Mouse (Mus musculus) G1E (cell line): ENCODE measurements around the gene Eef1a1.

Experiments used
- CTCF ChIP-seq: IDR thresholded peaks from 2 replicates; pipeline ENCODE4 v1.5.1; 2012; ENCODE audit warnings: low read depth, low read length, inconsistent platforms, mixed read lengths
- GATA1 ChIP-seq: IDR thresholded peaks from 2 replicates; pipeline ENCODE4 v1.6.1; 2012; ENCODE audit warnings: borderline replicate concordance, low read length, inconsistent platforms, mixed read lengths
- POLR2AphosphoS5 ChIP-seq: IDR thresholded peaks from 2 replicates; pipeline ENCODE4 v1.6.1; 2012; ENCODE audit warnings: low read depth, low read length, inconsistent platforms; ENCODE audit not compliant: insufficient replicate concordance
- TAL1 ChIP-seq: conservative IDR thresholded peaks from 2 replicates; pipeline ENCODE4 v1.6.1; 2012; ENCODE audit warnings: low read depth, low read length, inconsistent platforms, mixed read lengths

- TF ChIP-seq CTCF (no peak), GATA1 (no peak), TAL1 (no peak), POLR2AphosphoS5 (no peak)
These were observed 2.2 kb upstream of the Eef1a1 start for GRCm38 (mm10) chr9:78491169-78491568.
